Mouse (Mus musculus) layer of hippocampus, adult 9-10 months (tissue): ENCODE measurements around the gene Efl1.

ENCODE experiments used
- DNase-seq: peaks from one replicate; pipeline ENCODE4 v3.0.0; 2022; ENCODE audit warnings: low spot score

Efl1 gene

DNA sequence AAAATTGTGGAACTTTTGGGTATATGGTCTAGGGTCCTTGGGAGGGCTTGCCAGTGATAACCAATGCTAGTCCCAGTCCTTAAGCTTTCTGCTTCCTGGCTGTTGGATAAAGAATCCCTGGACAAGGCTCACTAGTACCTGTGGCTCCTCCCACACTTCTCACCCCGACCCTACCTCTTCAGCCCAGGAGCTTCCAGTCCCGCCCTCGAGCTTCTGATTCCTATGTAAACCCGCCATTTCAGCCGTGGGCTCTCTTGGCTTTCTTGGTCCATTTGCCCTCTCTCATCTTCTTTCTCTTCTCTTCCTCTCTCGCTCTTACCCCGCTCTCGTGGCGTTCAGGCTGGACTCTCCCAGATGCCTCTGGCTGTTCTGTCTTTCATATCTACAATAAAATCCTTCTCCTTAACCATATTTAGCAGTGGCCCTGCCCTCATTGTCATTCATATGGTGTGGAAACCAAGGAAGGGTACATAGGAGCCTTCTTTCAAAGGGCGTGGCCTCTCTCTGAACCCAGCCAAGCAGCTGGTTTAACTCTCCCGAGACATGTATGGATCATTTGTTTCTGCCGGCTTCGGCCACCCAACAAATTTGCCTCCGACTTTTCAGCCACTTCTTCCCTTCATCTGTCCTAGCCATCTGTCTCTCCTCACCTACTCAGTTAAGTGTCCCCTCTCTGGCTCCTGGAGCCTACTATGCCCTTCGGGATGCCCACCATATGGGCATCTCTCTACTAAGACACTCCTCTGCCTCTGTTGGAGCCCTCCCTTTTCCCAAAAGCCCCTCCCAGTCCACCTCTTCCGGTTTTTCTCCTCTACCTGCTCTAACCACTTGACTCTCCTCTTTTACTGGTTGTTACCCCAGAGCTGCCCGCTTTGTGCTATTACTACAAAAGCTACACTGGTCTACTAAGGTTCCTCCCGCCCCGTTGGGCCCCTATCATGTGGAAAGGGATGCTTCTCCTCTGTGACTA lies 164.1 kb downstream of the Efl1 start:
- no peak for DNase-seq

GRCm38 (mm10) chr7:82819541-82819940 lies 171.1 kb downstream of the Efl1 start:
- no peak for DNase-seq

GRCm38 (mm10) chr7:82820661-82821060 lies 172.2 kb downstream of the Efl1 start:
- DNase-seq, result no peak

DNA sequence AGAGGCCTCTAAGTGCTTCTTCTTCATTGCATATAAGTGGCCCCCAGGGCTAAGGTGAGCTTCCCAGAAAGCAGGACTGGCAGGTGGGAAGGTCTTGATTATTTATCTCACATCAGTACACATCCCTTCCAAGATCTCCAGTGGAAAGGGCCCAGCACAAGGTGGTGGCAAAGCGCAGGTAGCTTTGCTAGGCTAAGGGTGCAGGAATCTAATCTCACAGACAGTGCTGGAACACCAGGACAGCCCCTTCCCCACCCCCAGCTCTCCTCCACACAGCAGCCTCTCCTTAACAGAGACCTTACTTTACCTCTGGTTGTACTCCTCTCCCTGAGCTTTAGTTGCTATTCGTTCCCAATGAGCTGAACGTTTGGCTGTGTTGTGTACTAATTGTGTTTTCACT lies 173.1 kb downstream of the Efl1 start:
- DNase-seq, result no peak

DNA sequence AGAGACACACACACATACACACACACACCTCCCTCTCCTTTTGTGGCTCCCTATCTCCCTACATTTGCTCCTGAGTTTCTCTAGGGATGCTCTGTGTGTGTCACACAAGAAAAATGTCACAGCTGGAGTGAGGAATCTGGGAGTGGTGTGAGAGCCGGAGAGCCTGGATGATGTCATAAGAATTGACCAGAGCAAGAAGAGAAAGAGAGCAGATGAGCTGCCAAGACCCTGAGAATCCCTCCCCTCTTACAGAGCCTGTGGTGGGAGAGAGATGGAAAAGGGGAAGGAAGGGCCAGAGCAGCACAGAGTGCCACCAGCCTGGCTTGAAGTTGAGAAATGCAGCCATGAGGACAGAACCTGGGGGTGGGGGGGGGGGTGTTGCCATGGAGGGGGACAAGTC lies 174.1 kb downstream of the Efl1 start:
- DNase-seq, result no peak
